Mouse (Mus musculus) adrenal gland, postnatal 36 days (tissue): ENCODE results near the gene Vat1. TPM values are rescaled to one million over a fixed set of nuclear protein-coding genes. Genes with fewer than 3 reads are reported as not detected.

Source experiments
- microRNA-seq: library from miRNA; unstranded; fragments of <30 nt; microRNA quantifications from one replicate; pipeline ENCODE4 v1.2.0, GENCODE M21; 2021
- total RNA-seq, 2 experiments: library from RNA; stranded (reverse); gene quantifications; 2 replicates each; pipeline ENCODE4 v1.2.3; 2021

The Vat1 gene
- total RNA-seq, 2 experiments from 2014 or later: 123 to 141 TPM

Small RNAs within 50 kb of the gene (microRNA-seq; reads per million reads assigned to microRNA genes)
- gene Mir6929: 1.00 reads per million

Other genes with a start within 250 kb of the Vat1 start
- gene Ezh1, start 239.8 kb downstream of the Vat1 start, total RNA-seq: 10 to 100 TPM; 30.0 to 37.7 TPM
- gene Ramp2, start 220.2 kb downstream of the Vat1 start, total RNA-seq: 10 to 100 TPM; 39.5 to 61.8 TPM
- 100 to 1,000 TPM in 1 of 2 experiments, 10 to 100 TPM in 1; 90.6 to 121 TPM for gene Vps25, start 212.5 kb downstream of the Vat1 start, total RNA-seq
- gene Wnk4, start 205.7 kb downstream of the Vat1 start, total RNA-seq: 1 to 10 TPM; 1.5 to 2.5 TPM
- under 1 TPM; 0.23 to 0.26 TPM for gene Cntd1, start 187.2 kb downstream of the Vat1 start, total RNA-seq
- 10 to 100 TPM; 69.2 to 75.4 TPM for gene Coa3, start 187.1 kb downstream of the Vat1 start, total RNA-seq
- 100 to 1,000 TPM; 150 to 159 TPM for gene Becn1, start 163.9 kb downstream of the Vat1 start, total RNA-seq
- 100 to 1,000 TPM; 122 to 145 TPM for gene Psme3, start 150.0 kb downstream of the Vat1 start, total RNA-seq
- 1 to 10 TPM; 4.6 to 7.1 TPM for gene Aoc2, start 141.2 kb downstream of the Vat1 start, total RNA-seq
- 10 to 100 TPM; 40.4 to 67.8 TPM for gene Aoc3, start 135.6 kb downstream of the Vat1 start, total RNA-seq
- 1 to 10 TPM; 2.9 to 6.4 TPM for gene G6pc, start 98.7 kb downstream of the Vat1 start, total RNA-seq
- 10 to 100 TPM; 30.1 to 35.2 TPM for gene Aarsd1, start 48.6 kb downstream of the Vat1 start, total RNA-seq
- gene Gm27029, start 41.4 kb downstream of the Vat1 start, total RNA-seq: 1 to 10 TPM; 2.6 to 5.6 TPM
- gene Rundc1, start 41.1 kb downstream of the Vat1 start, total RNA-seq: 10 to 100 TPM; 24.1 to 26.7 TPM
- gene Ptges3l, start 40.9 kb downstream of the Vat1 start, total RNA-seq: 1 to 10 TPM; 2.6 to 3.4 TPM
- gene Rpl27, start 23.9 kb downstream of the Vat1 start, total RNA-seq: 10 to 100 TPM; 77.7 to 94.3 TPM
- gene Ifi35, start 17.8 kb downstream of the Vat1 start, total RNA-seq: 10 to 100 TPM; 39.1 to 41.8 TPM
- 10 to 100 TPM; 10.2 to 11.6 TPM for gene Rnd2, start 1.2 kb downstream of the Vat1 start, total RNA-seq
- 1 to 10 TPM; 2.4 to 2.9 TPM for gene Brca1, start 85.7 kb upstream of the Vat1 start, total RNA-seq
- 100 to 1,000 TPM; 128 to 134 TPM for gene Nbr1, start 85.9 kb upstream of the Vat1 start, total RNA-seq
- 10 to 100 TPM; 10.9 to 11.1 TPM for gene Tmem106a, start 116.0 kb upstream of the Vat1 start, total RNA-seq
- gene Gm11634, start 133.0 kb upstream of the Vat1 start, total RNA-seq: not detected
- 10 to 100 TPM; 24.0 to 31.6 TPM for gene Rdm1, start 161.0 kb upstream of the Vat1 start, total RNA-seq
- 10 to 100 TPM; 11.4 to 12.5 TPM for gene Arl4d, start 199.3 kb upstream of the Vat1 start, total RNA-seq